Mouse (Mus musculus): Measurements from ENCODE around the gene Fv1.

- TF ChIP-seq POLR2A (IDR thresholded peaks at IDR 0.05; ENCODE audit: control insufficient read depth, low read depth, low read length) (no peak), CTCF (IDR thresholded peaks at IDR 0.05; ENCODE audit: control insufficient read depth, insufficient read depth, insufficient replicate concordance, low read depth, low read length) (no peak)
Measured at GRCm38 (mm10) chr4:147862051-147862450, 6.7 kb upstream of the Fv1 start.

Data from testis, adult 2 months (tissue).